Mouse (Mus musculus) kidney, embryonic 15.5 days (tissue): ENCODE results near the gene Cnot1. TPM values are rescaled to one million over a fixed set of nuclear protein-coding genes. Genes with fewer than 3 reads are reported as not detected.

Experiments used
- ATAC-seq: fragments of 200-750 bp; cut with Nextera tagmentation; replicated peaks from 2 replicates; pipeline ENCODE4 v1.8.0; 2017; ENCODE audit warnings: moderate TSS enrichment; ENCODE audit not compliant: low FRiP score
- H3K27ac ChIP-seq: fragments of 300-500 bp; sonication (generic); 2 replicates; pipeline ENCODE4 v1.5.1; 2015; ENCODE audit warnings: mild to moderate bottlenecking, inconsistent platforms
- H3K27me3 ChIP-seq: fragments of 300-500 bp; sonication (generic); 2 replicates; pipeline ENCODE4 v1.6.1; 2015; ENCODE audit warnings: inconsistent platforms
- H3K36me3 ChIP-seq: fragments of 300-500 bp; sonication (generic); 2 replicates; pipeline ENCODE4 v1.6.1; 2015; ENCODE audit warnings: inconsistent platforms
- H3K4me1 ChIP-seq: fragments of 300-500 bp; sonication (generic); 2 replicates; pipeline ENCODE4 v1.6.1; 2015; ENCODE audit warnings: inconsistent platforms
- H3K4me2 ChIP-seq: fragments of 300-500 bp; sonication (generic); 2 replicates; pipeline ENCODE4 v1.6.1; 2015; ENCODE audit warnings: moderate library complexity, mild to moderate bottlenecking, inconsistent platforms
- H3K4me3 ChIP-seq: fragments of 300-500 bp; sonication (generic); replicated peaks from 2 replicates; pipeline ENCODE4 v1.5.1; 2015; ENCODE audit warnings: mild to moderate bottlenecking, inconsistent platforms
- H3K9ac ChIP-seq: fragments of 300-500 bp; sonication (generic); 2 replicates; pipeline ENCODE4 v1.6.1; 2015; ENCODE audit warnings: mild to moderate bottlenecking, inconsistent platforms
- H3K9me3 ChIP-seq: fragments of 300-500 bp; sonication (generic); replicated peaks from 2 replicates; pipeline ENCODE4 v1.6.1; 2016; ENCODE audit warnings: inconsistent platforms
- WGBS: fragments of 180-500 bp; shearing (Covaris S2); methylation state at CpG from one replicate; pipeline ENCODE4 v1.1.7; 2015; ENCODE audit warnings: mixed read lengths; 5-methylcytosine and 5-hydroxymethylcytosine counted together
- polyA plus RNA-seq: library from polyadenylated mRNA; unstranded; fragments of >200 nt; fragmentation: Nextera tagmentation; extraction: Ambion mirVana; gene quantifications from 2 replicates; pipeline ENCODE4 v1.2.1, GENCODE M21; 2015

The Cnot1 gene
- polyA plus RNA-seq: 64.0 and 76.2 TPM in 2 replicates

- peak; percentile 97 for ATAC-seq
- Histone ChIP-seq H3K9me3 (no peaks in the 10 kb centered on the region), H3K27ac (peak within 1 kb of the TSS; percentile 98), H3K4me2 (peak within 1 kb of the TSS; percentile 83), H3K4me3 (peak within 1 kb of the TSS; percentile 85), H3K4me1 (peaks cover 14% of the 10 kb centered on the region), H3K36me3 (0 out of 2 replicates have a peak, but pooled peaks cover 10% of the 10 kb centered on the region), H3K27me3 (no peaks in the 10 kb centered on the region), H3K9ac (peak within 1 kb of the TSS; percentile 99)
- under 1% methylated on average over 44 of the region's 44 CpGs for WGBS
Measured at GRCm38 (mm10) chr8:95807331-95807843, at the start of gene Cnot1. Gene Cnot1, minus strand, starts transcription at chr8:95807464.

- Histone ChIP-seq H3K4me2 (no peak overlapping the region), H3K9me3 (no peaks in the 10 kb centered on the region), H3K9ac (no peak overlapping the region), H3K4me1 (peaks cover 10% of the 10 kb centered on the region), H3K36me3 (no peaks in the 10 kb centered on the region), H3K27me3 (no peaks in the 10 kb centered on the region), H3K27ac (no peak overlapping the region), H3K4me3 (no peak overlapping the region)
- ATAC-seq: no peak
- 87% methylated on average over 6 of the region's 6 CpGs for WGBS
Measured at GRCm38 (mm10) chr8:95854174-95854573, 46.9 kb upstream of the Cnot1 start.

GRCm38 (mm10) chr8:95853102-95853843, 46.0 kb upstream of the Cnot1 start, which contains the start of gene Slc38a7:
Gene Slc38a7, minus strand, starts transcription at chr8:95853539.
- ATAC-seq: peak; percentile 97
- no peak within 1 kb of the TSS for H3K27ac ChIP-seq
- peaks cover 6% of the 10 kb centered on the region; the same call in 1 of the 2 replicates for H3K36me3 ChIP-seq
- H3K9me3 ChIP-seq: no peaks in the 10 kb centered on the region
- H3K27me3 ChIP-seq: no peaks in the 10 kb centered on the region
- peaks cover 10% of the 10 kb centered on the region for H3K4me1 ChIP-seq
- 22% methylated on average over 22 of the region's 22 CpGs for WGBS
- peak within 1 kb of the TSS; percentile 63 for H3K9ac ChIP-seq
- H3K4me3 ChIP-seq: peak within 1 kb of the TSS; percentile 68
- H3K4me2 ChIP-seq: peak within 1 kb of the TSS; percentile 77

GRCm38 (mm10) chr8:95852290-95852689, 45.0 kb upstream of the Cnot1 start:
- no peaks in the 10 kb centered on the region for H3K27me3 ChIP-seq
- peak overlapping the region; percentile 68 for H3K4me3 ChIP-seq
- H3K4me1 ChIP-seq: peaks cover 10% of the 10 kb centered on the region
- 56% methylated on average over 4 of the region's 4 CpGs for WGBS
- no peak overlapping the region for H3K27ac ChIP-seq
- peak overlapping the region; percentile 63; the same call in 1 of the 2 replicates for H3K9ac ChIP-seq
- peak overlapping the region; percentile 77 for H3K4me2 ChIP-seq
- H3K9me3 ChIP-seq: no peaks in the 10 kb centered on the region
- no peak for ATAC-seq
- H3K36me3 ChIP-seq: peaks cover 13% of the 10 kb centered on the region; the same call in 1 of the 2 replicates

- Histone ChIP-seq H3K9me3 (no peaks in the 10 kb centered on the region), H3K4me3 (no peak overlapping the region), H3K9ac (no peak overlapping the region), H3K4me1 (peaks cover 10% of the 10 kb centered on the region), H3K4me2 (no peak overlapping the region), H3K27me3 (no peaks in the 10 kb centered on the region), H3K27ac (no peak overlapping the region), H3K36me3 (peaks cover 28% of the 10 kb centered on the region)
- WGBS: 97% methylated on average over 2 of the region's 2 CpGs
- no peak for ATAC-seq
Measured at GRCm38 (mm10) chr8:95850326-95850725, 43.1 kb upstream of the Cnot1 start.

GRCm38 (mm10) chr8:95848734-95849464, 41.6 kb upstream of the Cnot1 start:
- no peak overlapping the region for H3K4me3 ChIP-seq
- WGBS: 92% methylated on average over 19 of the region's 19 CpGs
- H3K27ac ChIP-seq: no peak overlapping the region
- peaks cover 41% of the 10 kb centered on the region for H3K36me3 ChIP-seq
- H3K4me1 ChIP-seq: peaks cover 10% of the 10 kb centered on the region
- H3K9ac ChIP-seq: no peak overlapping the region
- no peak overlapping the region for H3K4me2 ChIP-seq
- no peaks in the 10 kb centered on the region for H3K27me3 ChIP-seq
- ATAC-seq: no peak
- H3K9me3 ChIP-seq: no peaks in the 10 kb centered on the region

- peaks cover 10% of the 10 kb centered on the region for H3K4me1 ChIP-seq
- H3K4me2 ChIP-seq: no peak overlapping the region
- H3K4me3 ChIP-seq: no peak overlapping the region
- H3K27ac ChIP-seq: no peak overlapping the region
- H3K36me3 ChIP-seq: peaks cover 45% of the 10 kb centered on the region
- no peak for ATAC-seq
- H3K9me3 ChIP-seq: no peaks in the 10 kb centered on the region
- no peaks in the 10 kb centered on the region for H3K27me3 ChIP-seq
- no peak overlapping the region for H3K9ac ChIP-seq
- 75% methylated on average over 24 of the region's 24 CpGs for WGBS
Measured at GRCm38 (mm10) chr8:95848061-95848551, 40.8 kb upstream of the Cnot1 start.

- no peak for ATAC-seq
- no peaks in the 10 kb centered on the region for H3K4me1 ChIP-seq
- H3K4me3 ChIP-seq: no peak overlapping the region
- WGBS: 89% methylated on average over 7 of the region's 7 CpGs
- H3K9ac ChIP-seq: no peak overlapping the region
- peaks cover 67% of the 10 kb centered on the region for H3K36me3 ChIP-seq
- no peaks in the 10 kb centered on the region for H3K27me3 ChIP-seq
- H3K9me3 ChIP-seq: no peaks in the 10 kb centered on the region
- H3K27ac ChIP-seq: no peak overlapping the region
- no peak overlapping the region for H3K4me2 ChIP-seq
Measured at GRCm38 (mm10) chr8:95845026-95845425, 37.8 kb upstream of the Cnot1 start.

GRCm38 (mm10) chr8:95843968-95844367, 36.7 kb upstream of the Cnot1 start:
- no peak overlapping the region for H3K9ac ChIP-seq
- no peak for ATAC-seq
- peaks cover 72% of the 10 kb centered on the region for H3K36me3 ChIP-seq
- no peak overlapping the region for H3K27ac ChIP-seq
- no peak overlapping the region for H3K4me3 ChIP-seq
- H3K4me2 ChIP-seq: no peak overlapping the region
- H3K4me1 ChIP-seq: no peaks in the 10 kb centered on the region
- H3K27me3 ChIP-seq: no peaks in the 10 kb centered on the region
- no peaks in the 10 kb centered on the region for H3K9me3 ChIP-seq
- 93% methylated on average over 6 of the region's 6 CpGs for WGBS

GRCm38 (mm10) chr8:95841436-95841835, 34.2 kb upstream of the Cnot1 start:
- ATAC-seq: no peak
- WGBS: 91% methylated on average over 15 of the region's 15 CpGs

GRCm38 (mm10) chr8:95839289-95839688, 32.0 kb upstream of the Cnot1 start:
- peaks cover 44% of the 10 kb centered on the region for H3K36me3 ChIP-seq

More at GRCm38 (mm10) chr8:95841436-95841835, 34.2 kb upstream of the Cnot1 start:
- no peaks in the 10 kb centered on the region for H3K27me3 ChIP-seq
- H3K36me3 ChIP-seq: peaks cover 64% of the 10 kb centered on the region
- H3K4me1 ChIP-seq: no peaks in the 10 kb centered on the region
- H3K9me3 ChIP-seq: no peaks in the 10 kb centered on the region
- H3K4me3 ChIP-seq: no peak overlapping the region
- no peak overlapping the region for H3K9ac ChIP-seq
- H3K27ac ChIP-seq: no peak overlapping the region
- no peak overlapping the region for H3K4me2 ChIP-seq

GRCm38 (mm10) chr8:95837266-95837665, 30.0 kb upstream of the Cnot1 start:
- no peak for ATAC-seq

More at GRCm38 (mm10) chr8:95839289-95839688, 32.0 kb upstream of the Cnot1 start:
- Histone ChIP-seq H3K9me3 (no peaks in the 10 kb centered on the region), H3K27ac (no peak overlapping the region), H3K4me3 (no peak overlapping the region), H3K4me2 (no peak overlapping the region), H3K4me1 (no peaks in the 10 kb centered on the region), H3K9ac (no peak overlapping the region), H3K27me3 (no peaks in the 10 kb centered on the region)
- ATAC-seq: no peak
- 99% methylated on average over 4 of the region's 4 CpGs for WGBS

More at GRCm38 (mm10) chr8:95837266-95837665, 30.0 kb upstream of the Cnot1 start:
- H3K4me2 ChIP-seq: no peak overlapping the region
- no peaks in the 10 kb centered on the region for H3K9me3 ChIP-seq
- H3K9ac ChIP-seq: no peak overlapping the region
- H3K27ac ChIP-seq: no peak overlapping the region
- WGBS: 90% methylated on average over 10 of the region's 10 CpGs
- H3K4me1 ChIP-seq: peaks cover 15% of the 10 kb centered on the region
- no peaks in the 10 kb centered on the region for H3K27me3 ChIP-seq
- no peak overlapping the region for H3K4me3 ChIP-seq
- peaks cover 33% of the 10 kb centered on the region for H3K36me3 ChIP-seq
